10 mouse cellular contexts compared by ENCODE assay signal in the genomic region with DNA sequence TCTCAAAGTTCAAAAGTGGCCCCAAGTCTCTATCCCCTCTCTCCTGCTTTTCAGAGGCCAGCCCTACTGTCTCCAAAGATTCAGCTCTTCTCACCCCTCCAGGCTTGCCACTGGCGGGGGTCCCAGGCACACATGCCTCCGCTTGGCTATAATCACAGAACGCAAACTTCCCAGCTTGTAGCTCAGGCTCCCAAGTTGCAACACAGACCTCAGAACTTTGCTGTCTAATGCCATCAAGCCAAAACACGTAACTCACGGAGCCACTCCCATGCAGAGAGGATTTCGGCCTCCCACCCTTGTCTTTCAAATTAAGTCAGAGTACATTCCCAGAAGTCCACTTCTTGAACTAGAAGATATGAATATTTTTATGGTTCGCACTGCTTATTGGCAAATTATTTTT.
"Had no signal": no experiment of that assay in that cellular context is flagged by ENCODE, and none has a peak within 500 bp of the region (broad histone marks: within the 10 kb centered on the region; RNA-seq: fewer than 3 reads in every experiment).

No protein-coding gene starts in this region.

- DNase-seq: kidney, postnatal 25 days; layer of hippocampus, adult 9-11 months; liver, embryonic 13.5 days; lung, embryonic 14.5 days; lung, postnatal 14 days; lung, postnatal 4 days; midbrain, embryonic 14.5 days; thymus, adult 2 months; thymus, postnatal 14 days; thymus, postnatal 4 days had no signal
